Mouse (Mus musculus): Measurements from ENCODE around the gene Samd4b. TPM values are rescaled to one million over a fixed set of nuclear protein-coding genes. Genes with fewer than 3 reads are reported as not detected.
"Not testable (repeated sequence)": the region's sequence is repeated elsewhere in the genome, so short reads cannot be mapped to it uniquely, and the experiment has no call there.

Samd4b gene
- total RNA-seq, 2 experiments from 2014 or later = 67.9 to 70.0 TPM

GRCm38 (mm10) chr7:28568253-28568652, 29.7 kb downstream of the Samd4b start:
- intact Hi-C loops (cut with DNase I) = loop anchor here (5.0 kb wide), 1 partner anchor 34 kb away; no protein-coding TSS in a partner anchor
- peak; percentile 61 for DNase-seq

GRCm38 (mm10) chr7:28567539-28567938, 30.4 kb downstream of the Samd4b start:
- no peak for DNase-seq
- intact Hi-C loops (cut with DNase I) = loop anchor here (5.0 kb wide), 1 partner anchor 35 kb away; no protein-coding TSS in a partner anchor

GRCm38 (mm10) chr7:28565407-28565806, 32.5 kb downstream of the Samd4b start:
- DNase-seq = no peak
- intact Hi-C loops (cut with DNase I) = loop anchor here (5.0 kb wide), 1 partner anchor 37 kb away; no protein-coding TSS in a partner anchor

- intact Hi-C loops (cut with DNase I) = no loop called here
These were observed 35.0 kb downstream of the Samd4b start for GRCm38 (mm10) chr7:28562951-28563350.

GRCm38 (mm10) chr7:28562371-28562770, 35.6 kb downstream of the Samd4b start:
- DNase-seq = no peak
- intact Hi-C loops (cut with DNase I) = no loop called here

More at GRCm38 (mm10) chr7:28562951-28563350, 35.0 kb downstream of the Samd4b start:
- no peak for DNase-seq

GRCm38 (mm10) chr7:28561967-28562366, 36.0 kb downstream of the Samd4b start:
- DNase-seq = no peak
- intact Hi-C loops (cut with DNase I) = no loop called here

GRCm38 (mm10) chr7:28560856-28561255, 37.1 kb downstream of the Samd4b start:
- no peak for DNase-seq
- intact Hi-C loops (cut with DNase I) = no loop called here

GRCm38 (mm10) chr7:28558486-28558885, 39.5 kb downstream of the Samd4b start:
- intact Hi-C loops (cut with DNase I) = no loop called here
- DNase-seq = peak; percentile 57

GRCm38 (mm10) chr7:28557708-28558107, 40.2 kb downstream of the Samd4b start:
- DNase-seq = peak; percentile 46
- intact Hi-C loops (cut with DNase I) = no loop called here

- DNase-seq = no peak
- intact Hi-C loops (cut with DNase I) = no loop called here
These were observed 40.9 kb downstream of the Samd4b start for GRCm38 (mm10) chr7:28557069-28557468.

- no peak for DNase-seq
- intact Hi-C loops (cut with DNase I) = no loop called here
These were observed 41.9 kb downstream of the Samd4b start for GRCm38 (mm10) chr7:28555939-28556535.

GRCm38 (mm10) chr7:28553076-28553475, 44.9 kb downstream of the Samd4b start:
- intact Hi-C loops (cut with DNase I) = no loop called here
- no peak for DNase-seq

GRCm38 (mm10) chr7:28547628-28548027, 50.3 kb downstream of the Samd4b start:
- DNase-seq = no peak
- intact Hi-C loops (cut with DNase I) = loop anchor here (10.0 kb wide), 1 partner anchor 57 kb away; no protein-coding TSS in a partner anchor

- intact Hi-C loops (cut with DNase I) = loop anchor here (10.0 kb wide), 1 partner anchor 58 kb away; no protein-coding TSS in a partner anchor
- no peak for DNase-seq
These were observed 50.8 kb downstream of the Samd4b start, which contains the start of gene Nccrp1 for GRCm38 (mm10) chr7:28547154-28547553. Gene Nccrp1 (minus strand): TSS chr7:28547254.

GRCm38 (mm10) chr7:28546649-28547048, 51.3 kb downstream of the Samd4b start:
- intact Hi-C loops (cut with DNase I) = loop anchor here (10.0 kb wide), 1 partner anchor 58 kb away; no protein-coding TSS in a partner anchor
- no peak for DNase-seq

GRCm38 (mm10) chr7:28545891-28546210, 52.1 kb downstream of the Samd4b start:
- DNase-seq = no peak
- intact Hi-C loops (cut with DNase I) = loop anchor here (10.0 kb wide), 1 partner anchor 59 kb away; no protein-coding TSS in a partner anchor

- intact Hi-C loops (cut with DNase I) = loop anchor here (10.0 kb wide), 1 partner anchor 60 kb away; no protein-coding TSS in a partner anchor
- DNase-seq = no peak
These were observed 52.7 kb downstream of the Samd4b start for GRCm38 (mm10) chr7:28545048-28545890.

GRCm38 (mm10) chr7:28544051-28544601, 53.8 kb downstream of the Samd4b start:
- DNase-seq = no peak
- intact Hi-C loops (cut with DNase I) = loop anchor here (10.0 kb wide), 1 partner anchor 61 kb away; no protein-coding TSS in a partner anchor

GRCm38 (mm10) chr7:28540526-28540925, 57.4 kb downstream of the Samd4b start, which contains the start of gene Sycn:
Gene Sycn (plus strand): TSS chr7:28540885.
- intact Hi-C loops (cut with DNase I) = loop anchor here (10.0 kb wide), 1 partner anchor 64 kb away; no protein-coding TSS in a partner anchor
- DNase-seq = no peak

GRCm38 (mm10) chr7:28538886-28539285, 59.1 kb downstream of the Samd4b start:
- DNase-seq; intact Hi-C loops (cut with DNase I): not testable (repeated sequence)

- intact Hi-C loops (cut with DNase I) = no loop called here
- DNase-seq = no peak
These were observed 65.9 kb downstream of the Samd4b start for GRCm38 (mm10) chr7:28532005-28532404.

Measured in left cerebral cortex, postnatal 4 days (tissue).